Mouse (Mus musculus): ENCODE measurements around the gene E130116L18Rik.
"Not testable (repeated sequence)": the region's sequence is repeated elsewhere in the genome, so short reads cannot be mapped to it uniquely, and the experiment has no call there.

Gene E130116L18Rik

GRCm38 (mm10) chr5:25222752-25223702 is at the start of gene E130116L18Rik:
Gene E130116L18Rik, minus strand, starts transcription at chr5:25223153.
- DNase-seq, result peak; percentile 65 to 71

- no peak for DNase-seq
These were observed 45.4 kb upstream of the E130116L18Rik start for GRCm38 (mm10) chr5:25268258-25268888.

GRCm38 (mm10) chr5:25262266-25262665 is 39.3 kb upstream of the E130116L18Rik start:
- DNase-seq, result no peak

GRCm38 (mm10) chr5:25261452-25261851 is 38.5 kb upstream of the E130116L18Rik start:
- no peak for DNase-seq

GRCm38 (mm10) chr5:25256686-25257085 is 33.7 kb upstream of the E130116L18Rik start:
- DNase-seq, result no peak

GRCm38 (mm10) chr5:25254491-25254890 is 31.5 kb upstream of the E130116L18Rik start:
- no peak for DNase-seq

DNA sequence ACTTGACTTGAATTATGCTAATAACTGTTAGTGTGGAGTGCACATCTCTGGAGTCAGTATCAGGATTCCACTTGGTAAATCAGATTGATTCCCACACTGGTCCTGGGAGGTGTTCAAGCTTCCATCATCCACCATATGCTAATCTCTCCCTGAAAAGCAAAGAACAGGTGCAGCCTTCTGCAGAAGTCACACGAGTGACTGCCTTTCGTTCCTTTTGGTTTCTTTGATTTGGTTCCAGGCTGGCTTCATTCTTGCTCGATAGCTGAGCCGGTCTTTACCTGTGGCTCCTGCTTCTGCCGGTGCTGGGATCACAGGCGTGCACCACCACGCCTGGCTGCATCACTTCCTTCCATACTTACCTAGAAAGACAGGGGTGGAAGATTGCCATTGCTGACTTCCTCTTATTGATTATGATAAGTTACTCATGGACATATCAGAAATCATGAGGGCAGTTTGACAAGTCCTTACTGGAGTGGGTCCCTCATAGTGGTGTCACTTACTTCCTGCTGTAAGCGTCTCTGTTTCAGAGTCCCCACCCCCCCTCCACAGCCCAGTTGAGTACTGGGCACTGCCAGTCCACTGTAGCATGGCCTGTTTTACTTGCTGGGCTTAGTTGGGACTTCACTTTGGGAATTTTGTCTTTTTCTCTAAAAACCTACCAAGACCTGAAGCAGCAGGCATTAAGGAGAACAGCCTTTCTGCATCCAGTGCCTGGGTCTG is 30.0 kb upstream of the E130116L18Rik start:
- no peak for DNase-seq

DNA sequence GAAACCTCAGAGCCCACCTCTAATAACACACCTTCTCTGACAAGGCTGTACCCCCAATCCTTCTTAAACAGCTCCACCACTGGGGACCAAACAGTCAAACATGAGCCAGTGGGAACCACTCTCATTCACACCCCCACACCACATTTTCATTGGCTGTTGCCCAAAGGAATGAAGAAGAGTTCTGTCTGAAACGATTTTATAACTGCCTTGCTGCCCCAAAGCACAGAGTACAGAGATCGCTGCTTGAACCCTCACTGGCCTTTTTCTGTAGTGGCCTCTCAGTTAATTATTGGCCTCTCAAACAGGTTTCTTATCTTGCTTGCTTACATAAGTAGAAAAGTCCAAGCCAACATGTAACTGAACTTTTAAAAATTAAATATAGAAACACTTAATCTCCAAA is 29.5 kb upstream of the E130116L18Rik start:
- no peak for DNase-seq

DNA sequence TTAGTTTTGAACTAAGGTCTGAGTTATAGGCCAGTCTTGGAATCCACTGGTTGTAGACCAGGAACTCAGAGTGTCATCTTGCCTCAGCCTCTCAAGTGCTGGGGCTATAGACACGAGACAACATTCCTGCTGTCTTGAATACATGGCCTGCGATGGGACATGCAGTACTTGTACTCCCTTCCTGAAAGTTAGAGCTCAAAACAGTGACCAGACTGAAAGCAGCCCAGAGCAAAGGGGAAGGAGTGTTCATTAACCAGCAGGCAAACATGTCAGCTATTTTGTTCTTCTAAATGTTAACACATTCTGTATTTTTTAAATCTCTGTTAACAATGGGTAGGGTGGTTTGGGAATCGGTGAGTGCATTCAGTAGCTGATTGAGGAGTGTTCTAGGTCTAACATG is 24.1 kb upstream of the E130116L18Rik start:
- DNase-seq, result no peak

DNA sequence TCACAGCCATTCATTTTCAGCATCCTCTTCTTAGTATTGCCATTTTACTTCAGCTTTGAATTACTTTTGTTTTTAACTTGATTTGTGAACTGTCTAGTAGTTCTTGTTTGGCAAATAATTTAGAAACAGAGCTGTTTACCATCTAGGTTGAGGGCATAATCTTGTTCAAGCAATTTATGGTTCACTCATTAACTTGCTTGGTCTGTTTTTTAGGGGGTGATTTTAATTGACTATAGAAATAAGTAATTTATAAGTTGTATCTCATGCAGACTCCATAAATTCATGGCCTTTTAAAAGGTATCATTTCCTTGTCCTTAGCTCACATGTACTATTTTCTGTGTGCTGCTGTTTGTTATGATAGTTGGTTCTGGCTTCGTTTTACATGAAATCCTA is 23.5 kb upstream of the E130116L18Rik start:
- no peak for DNase-seq

DNA sequence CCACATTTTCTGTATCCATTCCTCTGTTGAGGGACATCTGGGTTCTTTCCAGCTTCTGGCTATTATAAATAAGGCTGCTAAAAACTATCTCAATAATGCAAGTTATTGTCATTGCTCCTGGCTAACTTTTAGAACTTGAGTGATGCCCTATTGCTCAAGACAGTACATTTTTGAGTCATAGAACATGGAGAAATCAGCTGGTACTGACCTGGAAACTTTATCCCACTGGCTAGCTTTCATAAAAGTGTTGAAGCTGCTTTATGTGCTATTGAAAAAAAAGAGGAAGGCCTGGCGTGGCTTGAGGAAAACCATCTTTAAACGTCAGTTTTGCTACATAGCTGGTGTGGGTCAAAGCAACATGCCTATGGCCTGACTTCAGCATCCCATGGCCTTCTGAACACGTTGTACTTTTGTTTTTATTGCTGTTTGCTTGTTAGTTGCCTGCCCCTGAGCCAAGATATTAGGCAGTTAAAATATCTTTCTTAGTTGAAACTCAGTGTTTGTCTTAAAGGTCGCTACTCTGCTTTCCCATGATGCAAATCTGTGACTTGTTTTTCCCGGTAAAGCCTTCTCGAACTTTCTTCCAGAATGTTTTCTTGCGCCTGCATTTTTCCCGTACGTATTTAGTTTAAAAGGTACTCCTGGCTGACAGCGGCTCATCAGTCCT is 23.0 kb upstream of the E130116L18Rik start:
- no peak for DNase-seq

DNA sequence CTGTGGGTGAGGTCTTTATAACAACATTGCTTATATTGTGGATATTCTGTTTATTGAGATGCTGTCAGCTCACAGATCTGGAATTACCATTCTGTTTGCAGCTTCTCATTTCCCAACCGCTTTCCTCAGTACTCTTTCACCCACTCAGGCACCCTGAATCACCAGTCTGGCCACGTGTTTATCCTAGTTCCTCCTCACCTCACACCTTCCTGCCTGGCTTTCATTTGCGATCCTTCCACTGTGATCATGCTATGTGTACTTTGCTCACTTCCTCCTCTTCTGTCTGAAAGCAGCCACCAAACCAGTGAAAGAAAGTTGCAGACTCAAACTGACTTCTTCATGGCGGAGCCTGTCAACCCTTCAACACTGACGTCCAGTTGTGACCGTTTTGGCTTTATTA is 20.1 kb upstream of the E130116L18Rik start:
- DNase-seq, result no peak

DNA sequence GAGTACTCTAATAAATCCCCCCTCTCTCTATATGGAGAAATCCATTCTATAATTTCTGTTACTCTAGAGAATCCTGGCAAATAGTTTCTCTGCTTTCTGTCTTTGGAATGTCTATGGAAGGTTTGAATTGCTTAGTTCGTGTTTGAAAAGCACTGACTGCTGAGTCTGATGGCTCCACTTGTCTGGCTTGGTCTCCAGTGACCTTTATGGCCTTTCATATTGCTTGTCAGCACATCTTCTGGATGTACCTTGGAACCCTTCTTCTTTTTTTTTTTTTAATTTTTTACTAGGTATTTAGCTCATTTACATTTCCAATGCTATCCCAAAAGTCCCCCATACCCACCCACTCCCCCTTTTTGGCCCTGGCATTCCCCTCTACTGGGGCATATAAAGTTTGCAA is 1.4 kb upstream of the E130116L18Rik start:
- DNase-seq, result not testable (repeated sequence)

- no peak for DNase-seq
These were observed 1.3 kb downstream of the E130116L18Rik start, which contains the start of gene Galnt11 for GRCm38 (mm10) chr5:25221604-25222003. Gene Galnt11, plus strand, starts transcription at chr5:25221904.

GRCm38 (mm10) chr5:25215006-25215405 is 7.9 kb downstream of the E130116L18Rik start:
- DNase-seq, result no peak

- DNase-seq, result not testable (repeated sequence)
These were observed 9.7 kb downstream of the E130116L18Rik start for GRCm38 (mm10) chr5:25213216-25213615.

GRCm38 (mm10) chr5:25211872-25212271 is 11.1 kb downstream of the E130116L18Rik start:
- no peak for DNase-seq

DNA sequence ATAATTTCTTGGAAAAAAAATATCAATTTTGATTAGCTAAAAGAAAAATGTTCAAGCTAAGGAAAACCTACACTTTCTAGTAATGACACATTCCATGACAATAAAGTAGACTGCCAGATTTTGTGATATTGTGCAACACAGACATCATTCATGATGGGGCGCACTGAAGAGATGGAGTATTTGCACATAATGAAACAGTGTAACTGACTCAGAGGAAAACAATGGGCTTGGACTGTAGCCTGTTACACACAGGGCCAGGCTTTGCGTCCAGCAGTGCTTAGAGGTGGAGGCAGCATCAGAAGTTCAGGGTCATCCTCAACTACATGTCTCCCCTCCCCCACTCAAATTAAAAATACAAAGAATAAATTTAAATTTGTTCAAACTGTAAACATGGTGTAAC is 32.4 kb downstream of the E130116L18Rik start:
- DNase-seq, result no peak

- DNase-seq, result no peak
These were observed 34.2 kb downstream of the E130116L18Rik start for GRCm38 (mm10) chr5:25188802-25189201.

- DNase-seq, result no peak
These were observed 35.2 kb downstream of the E130116L18Rik start for GRCm38 (mm10) chr5:25187727-25188126.

DNA sequence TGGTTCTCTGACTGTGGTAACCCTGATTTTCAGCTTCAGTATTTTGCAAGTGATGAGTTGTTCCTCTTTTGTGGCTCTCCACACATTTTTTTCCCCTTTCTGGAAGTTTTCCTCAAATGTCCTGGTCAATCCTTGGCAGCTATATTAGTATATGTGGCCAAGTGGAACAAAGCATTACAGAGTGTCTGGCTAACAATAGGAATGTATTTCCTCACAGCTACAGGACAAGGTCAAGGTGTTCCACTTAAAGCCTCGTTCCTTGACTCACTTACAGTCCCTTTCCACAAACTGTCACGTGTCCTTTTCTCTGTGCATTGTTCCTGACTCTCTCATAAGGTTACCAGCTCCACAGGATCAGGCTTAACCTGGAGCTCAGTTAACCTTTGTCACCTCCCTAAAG is 38.4 kb downstream of the E130116L18Rik start:
- DNase-seq, result no peak

DNA sequence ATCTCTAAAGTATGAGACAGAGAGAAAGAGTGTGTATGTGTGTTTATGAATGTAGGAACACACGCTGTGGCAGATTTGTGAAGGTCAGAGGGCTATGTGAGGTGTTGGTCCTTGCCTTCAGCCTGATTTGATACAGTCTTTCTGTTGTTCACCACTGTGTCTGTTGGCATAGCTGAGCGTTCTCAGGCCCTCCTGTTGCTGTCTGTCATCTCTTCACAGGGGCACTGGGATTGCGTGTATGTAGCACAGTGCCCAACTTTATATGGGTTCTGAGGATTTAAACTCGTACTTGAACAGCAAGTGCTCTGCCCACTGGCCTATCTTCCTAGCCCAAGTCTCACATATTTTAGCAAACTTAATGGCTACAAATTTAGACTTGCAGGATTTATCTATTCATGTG is 39.4 kb downstream of the E130116L18Rik start:
- no peak for DNase-seq

Measured in thymus, adult 18-20 months (tissue).